Mouse (Mus musculus): ENCODE results near the gene Kcnk18.
A peak's percentile ranks its signal among the peaks of the same experiment; 100 is the strongest.

Kcnk18 gene

GRCm38 (mm10) chr19:59221131-59221530, 2.1 kb downstream of the Kcnk18 start:
- DNase-seq (ENCODE audit: extremely low spot score) = no peak

GRCm38 (mm10) chr19:59228376-59228775, 9.4 kb downstream of the Kcnk18 start:
- DNase-seq (ENCODE audit: extremely low spot score) = no peak

- no peak for DNase-seq (ENCODE audit: extremely low spot score)
Observed at GRCm38 (mm10) chr19:59232786-59233185, 13.8 kb downstream of the Kcnk18 start.

GRCm38 (mm10) chr19:59235001-59235400, 16.0 kb downstream of the Kcnk18 start:
- DNase-seq (ENCODE audit: extremely low spot score) = no peak

- DNase-seq (ENCODE audit: extremely low spot score) = no peak
Observed at GRCm38 (mm10) chr19:59236046-59236445, 17.0 kb downstream of the Kcnk18 start.

GRCm38 (mm10) chr19:59238630-59239029, 19.6 kb downstream of the Kcnk18 start:
- DNase-seq (ENCODE audit: extremely low spot score) = no peak

- DNase-seq (ENCODE audit: extremely low spot score) = peak; percentile 84
Observed at GRCm38 (mm10) chr19:59239124-59239817, 20.3 kb downstream of the Kcnk18 start.

- no peak for DNase-seq (ENCODE audit: extremely low spot score)
Observed at GRCm38 (mm10) chr19:59241987-59242386, 23.0 kb downstream of the Kcnk18 start.

- DNase-seq (ENCODE audit: extremely low spot score) = no peak
Observed at GRCm38 (mm10) chr19:59243057-59243456, 24.0 kb downstream of the Kcnk18 start.

- no peak for DNase-seq (ENCODE audit: extremely low spot score)
Observed at GRCm38 (mm10) chr19:59248144-59248543, 29.1 kb downstream of the Kcnk18 start.

GRCm38 (mm10) chr19:59248553-59249286, 29.7 kb downstream of the Kcnk18 start:
- no peak for DNase-seq (ENCODE audit: extremely low spot score)

- DNase-seq (ENCODE audit: extremely low spot score) = no peak
Observed at GRCm38 (mm10) chr19:59252651-59253050, 33.6 kb downstream of the Kcnk18 start.

- no peak for DNase-seq (ENCODE audit: extremely low spot score)
Observed at GRCm38 (mm10) chr19:59259633-59260032, 40.6 kb downstream of the Kcnk18 start.

GRCm38 (mm10) chr19:59260718-59261442, 41.9 kb downstream of the Kcnk18 start, which contains the start of gene Slc18a2:
Gene Slc18a2 (plus strand): TSS chr19:59260896.
- peak; percentile 65 for DNase-seq (ENCODE audit: extremely low spot score)

GRCm38 (mm10) chr19:59261604-59262003, 42.6 kb downstream of the Kcnk18 start:
- peak; percentile 20 for DNase-seq (ENCODE audit: extremely low spot score)

GRCm38 (mm10) chr19:59263171-59263570, 44.2 kb downstream of the Kcnk18 start:
- DNase-seq (ENCODE audit: extremely low spot score) = no peak

GRCm38 (mm10) chr19:59264838-59265532, 46.0 kb downstream of the Kcnk18 start:
- no peak for DNase-seq (ENCODE audit: extremely low spot score)

- no peak for DNase-seq (ENCODE audit: extremely low spot score)
Observed at GRCm38 (mm10) chr19:59265907-59266306, 46.9 kb downstream of the Kcnk18 start.

GRCm38 (mm10) chr19:59267417-59267963, 48.5 kb downstream of the Kcnk18 start:
- peak; percentile 51 for DNase-seq (ENCODE audit: extremely low spot score)

- no peak for DNase-seq (ENCODE audit: extremely low spot score)
Observed at GRCm38 (mm10) chr19:59273190-59273589, 54.2 kb downstream of the Kcnk18 start.

- DNase-seq (ENCODE audit: extremely low spot score) = no peak
Observed at GRCm38 (mm10) chr19:59276354-59276753, 57.3 kb downstream of the Kcnk18 start.

- DNase-seq (ENCODE audit: extremely low spot score) = no peak
Observed at GRCm38 (mm10) chr19:59280841-59281240, 61.8 kb downstream of the Kcnk18 start.
